Mouse (Mus musculus): Measurements from ENCODE around the gene Ttbk1. TPM values are rescaled to one million over a fixed set of nuclear protein-coding genes. Genes with fewer than 3 reads are reported as not detected.
A peak's percentile ranks its signal among the peaks of the same experiment; 100 is the strongest.

Ttbk1 gene
- polyA plus RNA-seq, 1 experiment from 2014 or later, result 0.14 TPM

DNA sequence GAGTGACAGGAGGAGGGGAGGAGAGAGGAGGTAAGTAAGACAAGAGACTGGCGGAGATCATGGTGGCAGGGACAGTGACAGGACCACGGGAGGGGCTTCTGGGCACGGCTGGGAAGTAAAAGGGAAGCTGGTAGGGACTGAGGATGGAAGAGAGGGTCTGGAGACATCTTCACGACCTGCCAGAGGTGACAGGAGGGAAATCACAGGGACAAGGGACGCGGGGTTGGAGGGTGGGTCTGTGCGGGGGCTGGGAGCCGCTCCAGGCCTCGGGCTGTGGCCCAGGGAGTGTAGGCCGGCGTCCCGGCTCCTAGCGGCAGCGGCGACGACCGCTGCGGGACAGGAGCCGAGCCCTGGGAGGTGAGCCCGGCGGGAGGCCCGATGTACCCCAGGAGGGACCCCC lies 480 bp downstream of the Ttbk1 start:
- H3K4me1 ChIP-seq (ENCODE audit: control insufficient read depth, insufficient read depth, low read length), result peaks cover 6% of the 10 kb centered on the region; the same call in 1 of the 2 replicates
- ATAC-seq (replicated peaks; ENCODE audit: extremely low read depth, insufficient read depth, low FRiP score), result no peak
- peak overlapping the region; percentile 64 for H3K4me2 ChIP-seq (ENCODE audit: low read depth, low read length)
- WGBS, result 5% methylated on average over 20 of the region's 22 CpGs
- no peak overlapping the region for H3K27ac ChIP-seq (ENCODE audit: low read length)
- H3K4me3 ChIP-seq (ENCODE audit: low read length), result peak overlapping the region; percentile 47
- H3K36me3 ChIP-seq (ENCODE audit: control insufficient read depth, insufficient read depth), result no peaks in the 10 kb centered on the region
- no peak overlapping the region for H3K9ac ChIP-seq (ENCODE audit: low read length)
- H3K9me3 ChIP-seq (replicated peaks; ENCODE audit: control insufficient read depth, low read length), result no peaks in the 10 kb centered on the region
- peaks cover 60% of the 10 kb centered on the region for H3K27me3 ChIP-seq (ENCODE audit: control insufficient read depth, insufficient read depth, low read length)

DNA sequence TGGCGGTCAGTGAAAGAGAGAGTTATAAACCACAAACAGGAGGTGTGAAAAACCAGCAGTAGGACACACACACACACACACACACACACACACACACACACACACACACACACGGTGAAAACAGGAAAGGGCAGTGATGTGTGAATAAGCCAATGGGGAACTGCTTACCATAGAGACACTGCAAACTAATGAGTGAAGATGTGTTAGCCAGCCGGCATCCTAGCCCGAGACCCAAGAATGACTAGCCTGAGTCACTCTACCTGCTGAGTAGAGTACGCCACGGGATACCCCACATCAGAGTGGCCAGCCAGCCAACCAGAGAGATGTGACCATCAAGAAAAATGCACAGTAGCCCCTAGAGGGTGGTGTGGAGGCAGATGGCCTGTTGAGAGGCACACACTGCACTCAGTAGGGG lies 3.0 kb downstream of the Ttbk1 start:
- ATAC-seq (replicated peaks; ENCODE audit: extremely low read depth, insufficient read depth, low FRiP score), result no peak
- no peak overlapping the region; the same call in none of the 2 replicates for H3K4me3 ChIP-seq (ENCODE audit: low read length)
- H3K9me3 ChIP-seq (replicated peaks; ENCODE audit: control insufficient read depth, low read length), result no peaks in the 10 kb centered on the region
- H3K27ac ChIP-seq (ENCODE audit: low read length), result no peak overlapping the region
- H3K4me2 ChIP-seq (ENCODE audit: low read depth, low read length), result peak overlapping the region; percentile 71; the same call in 1 of the 2 replicates
- H3K4me1 ChIP-seq (ENCODE audit: control insufficient read depth, insufficient read depth, low read length), result peaks cover 6% of the 10 kb centered on the region; the same call in 1 of the 2 replicates
- 11% methylated on average over 6 of the region's 6 CpGs for WGBS
- H3K27me3 ChIP-seq (ENCODE audit: control insufficient read depth, insufficient read depth, low read length), result peaks cover 64% of the 10 kb centered on the region
- H3K9ac ChIP-seq (ENCODE audit: low read length), result no peak overlapping the region
- H3K36me3 ChIP-seq (ENCODE audit: control insufficient read depth, insufficient read depth), result no peaks in the 10 kb centered on the region

DNA sequence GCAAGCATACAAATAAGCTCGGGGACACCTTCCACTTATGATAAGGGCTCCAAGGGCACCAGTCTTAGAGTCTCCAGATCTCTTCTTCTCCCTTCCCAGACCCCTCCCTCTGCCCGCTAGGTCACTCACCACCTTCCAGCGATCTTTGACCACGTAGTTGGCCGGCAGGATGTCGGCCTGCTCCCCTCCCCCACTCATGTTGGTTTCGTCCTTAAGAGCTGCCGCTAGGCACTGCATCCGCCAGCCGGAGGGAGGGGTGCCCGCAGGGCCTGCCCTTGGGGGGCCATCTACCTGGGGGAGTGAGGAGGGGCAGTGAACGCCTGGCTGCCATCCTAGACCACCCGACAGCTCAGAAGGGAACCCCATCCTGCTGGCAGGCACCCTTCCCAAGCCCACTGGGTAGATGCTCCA lies 3.4 kb downstream of the Ttbk1 start:
- Histone ChIP-seq H3K4me2 (ENCODE audit: low read depth, low read length) (peak overlapping the region; percentile 71), H3K4me3 (ENCODE audit: low read length) (peak overlapping the region; percentile 52), H3K36me3 (ENCODE audit: control insufficient read depth, insufficient read depth) (no peaks in the 10 kb centered on the region), H3K9me3 (replicated peaks; ENCODE audit: control insufficient read depth, low read length) (no peaks in the 10 kb centered on the region), H3K27me3 (ENCODE audit: control insufficient read depth, insufficient read depth, low read length) (peaks cover 64% of the 10 kb centered on the region), H3K27ac (ENCODE audit: low read length) (no peak overlapping the region), H3K4me1 (ENCODE audit: control insufficient read depth, insufficient read depth, low read length) (peaks cover 6% of the 10 kb centered on the region; the same call in 1 of the 2 replicates), H3K9ac (ENCODE audit: low read length) (peak overlapping the region; percentile 21)
- WGBS, result 1% methylated on average over 13 of the region's 13 CpGs
- 0 out of 2 replicates have a peak, but pooled peaks have one; percentile 20 for ATAC-seq (replicated peaks; ENCODE audit: extremely low read depth, insufficient read depth, low FRiP score)

DNA sequence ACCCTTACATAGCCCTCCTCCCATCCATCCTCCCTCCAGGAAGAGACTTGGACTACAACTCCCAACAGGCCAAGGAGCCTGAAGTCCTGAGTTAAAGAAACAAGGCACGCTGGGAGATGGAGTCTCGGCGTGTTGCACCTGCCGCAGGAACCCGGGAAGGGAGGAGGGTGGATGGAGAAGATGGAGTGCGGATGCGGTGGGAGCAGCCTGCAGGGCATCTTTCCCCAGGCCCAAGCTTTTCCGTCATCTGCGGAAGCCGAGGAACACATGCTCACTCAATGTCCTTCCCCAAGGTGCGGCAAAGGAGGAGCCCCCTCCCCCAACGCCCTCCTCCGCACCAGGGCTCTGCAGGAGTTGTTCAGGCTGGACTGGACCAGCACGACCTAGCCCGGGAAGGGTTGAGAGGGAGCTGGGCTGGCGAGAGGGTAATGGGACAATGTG lies 3.9 kb downstream of the Ttbk1 start:
- peak overlapping the region; percentile 52 for H3K4me3 ChIP-seq (ENCODE audit: low read length)
- 2% methylated on average over 16 of the region's 16 CpGs for WGBS
- peaks cover 6% of the 10 kb centered on the region; the same call in 1 of the 2 replicates for H3K4me1 ChIP-seq (ENCODE audit: control insufficient read depth, insufficient read depth, low read length)
- peaks cover 64% of the 10 kb centered on the region for H3K27me3 ChIP-seq (ENCODE audit: control insufficient read depth, insufficient read depth, low read length)
- no peak overlapping the region for H3K27ac ChIP-seq (ENCODE audit: low read length)
- peak overlapping the region; percentile 71 for H3K4me2 ChIP-seq (ENCODE audit: low read depth, low read length)
- peak; percentile 16; the same call in 1 of the 2 replicates for ATAC-seq (replicated peaks; ENCODE audit: extremely low read depth, insufficient read depth, low FRiP score)
- H3K9ac ChIP-seq (ENCODE audit: low read length), result peak overlapping the region; percentile 21
- H3K36me3 ChIP-seq (ENCODE audit: control insufficient read depth, insufficient read depth), result no peaks in the 10 kb centered on the region
- no peaks in the 10 kb centered on the region for H3K9me3 ChIP-seq (replicated peaks; ENCODE audit: control insufficient read depth, low read length)

- Histone ChIP-seq H3K27ac (ENCODE audit: low read length) (no peak overlapping the region), H3K4me1 (ENCODE audit: control insufficient read depth, insufficient read depth, low read length) (no peaks in the 10 kb centered on the region), H3K9me3 (replicated peaks; ENCODE audit: control insufficient read depth, low read length) (no peaks in the 10 kb centered on the region), H3K9ac (ENCODE audit: low read length) (no peak overlapping the region), H3K4me3 (ENCODE audit: low read length) (no peak overlapping the region), H3K4me2 (ENCODE audit: low read depth, low read length) (no peak overlapping the region), H3K27me3 (ENCODE audit: control insufficient read depth, insufficient read depth, low read length) (peaks cover 13% of the 10 kb centered on the region; the same call in 1 of the 2 replicates), H3K36me3 (ENCODE audit: control insufficient read depth, insufficient read depth) (no peaks in the 10 kb centered on the region)
- no peak for ATAC-seq (replicated peaks; ENCODE audit: extremely low read depth, insufficient read depth, low FRiP score)
- WGBS, result 83% methylated on average over 15 of the region's 15 CpGs
Observed at GRCm38 (mm10) chr17:46477286-46477685, 10.2 kb downstream of the Ttbk1 start.

GRCm38 (mm10) chr17:46476601-46477000 lies 10.9 kb downstream of the Ttbk1 start:
- Histone ChIP-seq H3K9ac (ENCODE audit: low read length) (no peak overlapping the region), H3K4me3 (ENCODE audit: low read length) (no peak overlapping the region), H3K9me3 (replicated peaks; ENCODE audit: control insufficient read depth, low read length) (no peaks in the 10 kb centered on the region), H3K36me3 (ENCODE audit: control insufficient read depth, insufficient read depth) (no peaks in the 10 kb centered on the region), H3K4me2 (ENCODE audit: low read depth, low read length) (no peak overlapping the region), H3K27ac (ENCODE audit: low read length) (no peak overlapping the region), H3K27me3 (ENCODE audit: control insufficient read depth, insufficient read depth, low read length) (peaks cover 13% of the 10 kb centered on the region; the same call in 1 of the 2 replicates), H3K4me1 (ENCODE audit: control insufficient read depth, insufficient read depth, low read length) (no peaks in the 10 kb centered on the region)
- 63% methylated on average over 8 of the region's 8 CpGs for WGBS
- ATAC-seq (replicated peaks; ENCODE audit: extremely low read depth, insufficient read depth, low FRiP score), result no peak

DNA sequence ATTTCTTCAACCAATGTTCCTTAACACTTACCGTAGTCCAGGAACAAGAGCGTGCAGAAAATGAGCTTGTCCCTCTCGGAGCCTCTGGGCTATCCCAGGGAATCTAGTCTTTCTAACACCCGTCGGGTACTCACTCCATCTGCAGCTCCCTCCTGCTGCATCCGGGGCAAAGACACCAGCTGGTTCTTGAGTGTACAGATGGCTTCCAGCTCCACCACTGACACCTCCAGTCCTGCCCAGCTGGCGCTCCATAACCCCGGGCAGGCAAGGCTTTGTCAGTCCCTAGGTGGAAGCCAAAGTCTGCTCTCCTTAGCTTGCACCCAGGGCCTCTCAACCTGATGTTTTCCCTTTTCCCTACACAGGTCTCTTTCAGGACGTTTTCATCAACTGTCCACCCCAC lies 19.6 kb downstream of the Ttbk1 start:
- Histone ChIP-seq H3K27me3 (ENCODE audit: control insufficient read depth, insufficient read depth, low read length) (peaks cover 3% of the 10 kb centered on the region), H3K27ac (ENCODE audit: low read length) (no peak overlapping the region), H3K4me1 (ENCODE audit: control insufficient read depth, insufficient read depth, low read length) (0 out of 2 replicates have a peak, but pooled peaks cover 3% of the 10 kb centered on the region), H3K9ac (ENCODE audit: low read length) (no peak overlapping the region), H3K9me3 (replicated peaks; ENCODE audit: control insufficient read depth, low read length) (no peaks in the 10 kb centered on the region), H3K4me3 (ENCODE audit: low read length) (no peak overlapping the region), H3K4me2 (ENCODE audit: low read depth, low read length) (no peak overlapping the region), H3K36me3 (ENCODE audit: control insufficient read depth, insufficient read depth) (no peaks in the 10 kb centered on the region)
- WGBS, result 73% methylated on average over 9 of the region's 9 CpGs
- ATAC-seq (replicated peaks; ENCODE audit: extremely low read depth, insufficient read depth, low FRiP score), result no peak

DNA sequence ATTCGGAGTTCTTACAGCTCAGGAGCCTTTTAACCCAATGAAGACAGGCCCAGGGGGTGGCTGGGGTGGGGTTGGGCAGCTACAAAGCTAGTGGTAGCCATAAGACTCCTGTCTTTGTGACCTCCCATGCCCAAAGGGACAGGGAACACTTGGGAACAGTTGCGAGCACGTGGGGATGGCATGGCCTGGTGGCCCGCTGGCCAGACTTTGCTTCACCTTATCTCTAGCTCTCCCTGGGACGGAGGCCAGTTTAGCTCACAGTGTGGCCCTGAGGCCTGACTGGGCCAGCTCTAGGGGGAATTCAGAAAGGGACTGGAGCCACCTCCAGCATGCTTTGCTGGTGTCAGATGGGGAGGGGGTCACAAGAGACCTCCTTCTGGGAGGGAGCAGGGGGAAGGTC lies 25.2 kb downstream of the Ttbk1 start:
- H3K36me3 ChIP-seq (ENCODE audit: control insufficient read depth, insufficient read depth), result no peaks in the 10 kb centered on the region
- ATAC-seq (replicated peaks; ENCODE audit: extremely low read depth, insufficient read depth, low FRiP score), result peak; percentile 34; the same call in 1 of the 2 replicates
- H3K4me1 ChIP-seq (ENCODE audit: control insufficient read depth, insufficient read depth, low read length), result peaks cover 25% of the 10 kb centered on the region
- no peak overlapping the region for H3K9ac ChIP-seq (ENCODE audit: low read length)
- no peak overlapping the region for H3K27ac ChIP-seq (ENCODE audit: low read length)
- WGBS, result 43% methylated on average over 5 of the region's 5 CpGs
- H3K9me3 ChIP-seq (replicated peaks; ENCODE audit: control insufficient read depth, low read length), result no peaks in the 10 kb centered on the region
- peaks cover 31% of the 10 kb centered on the region for H3K27me3 ChIP-seq (ENCODE audit: control insufficient read depth, insufficient read depth, low read length)
- no peak overlapping the region for H3K4me2 ChIP-seq (ENCODE audit: low read depth, low read length)
- H3K4me3 ChIP-seq (ENCODE audit: low read length), result no peak overlapping the region

DNA sequence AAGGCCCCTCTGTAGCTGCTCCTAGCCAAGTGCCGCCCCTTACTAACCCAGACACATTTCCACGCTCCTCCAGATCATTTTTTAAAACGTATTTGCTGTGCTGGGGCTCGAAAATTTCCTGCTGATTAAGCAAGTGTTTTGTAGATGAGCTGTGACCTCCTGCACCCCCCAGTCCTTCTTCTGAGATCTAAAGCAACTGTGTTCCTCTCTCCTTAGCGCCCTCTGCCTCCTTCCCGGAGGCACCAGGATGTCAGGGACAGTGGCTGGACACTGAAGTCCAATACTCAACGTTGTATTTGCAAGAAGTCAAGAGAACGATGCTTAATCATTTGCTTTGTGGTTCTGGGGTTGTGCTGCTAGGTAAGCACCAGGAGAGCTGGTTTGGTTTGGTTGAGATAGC lies 26.1 kb downstream of the Ttbk1 start:
- ATAC-seq (replicated peaks; ENCODE audit: extremely low read depth, insufficient read depth, low FRiP score), result no peak
- Histone ChIP-seq H3K27ac (ENCODE audit: low read length) (no peak overlapping the region), H3K9me3 (replicated peaks; ENCODE audit: control insufficient read depth, low read length) (no peaks in the 10 kb centered on the region), H3K36me3 (ENCODE audit: control insufficient read depth, insufficient read depth) (no peaks in the 10 kb centered on the region), H3K27me3 (ENCODE audit: control insufficient read depth, insufficient read depth, low read length) (peaks cover 32% of the 10 kb centered on the region), H3K4me1 (ENCODE audit: control insufficient read depth, insufficient read depth, low read length) (peaks cover 25% of the 10 kb centered on the region), H3K9ac (ENCODE audit: low read length) (peak overlapping the region; percentile 57), H3K4me3 (ENCODE audit: low read length) (peak overlapping the region; percentile 50), H3K4me2 (ENCODE audit: low read depth, low read length) (peak overlapping the region; percentile 64)
- 9% methylated on average over 8 of the region's 8 CpGs for WGBS
